Mouse (Mus musculus) forebrain, embryonic 11.5 days (tissue): ENCODE data around the gene Ust. TPM values are rescaled to one million over a fixed set of nuclear protein-coding genes. Genes with fewer than 3 reads are reported as not detected.

Experiments
- ATAC-seq: fragments of 200-750 bp; cut with Nextera tagmentation; replicated peaks from 2 replicates; pipeline ENCODE4 v1.8.0; 2017; ENCODE audit warnings: moderate TSS enrichment; ENCODE audit not compliant: low FRiP score
- DNase-seq: peaks from one replicate; pipeline ENCODE4 v3.0.0-alpha.2; 2017; ENCODE audit warnings: low spot score
- H3K27ac ChIP-seq: fragments of 300-500 bp; sonication (generic); 2 replicates; pipeline ENCODE4 v1.5.1; 2014; ENCODE audit warnings: low read depth, low read length
- H3K27me3 ChIP-seq: fragments of 300-500 bp; sonication (generic); 2 replicates; pipeline ENCODE4 v1.6.1; 2014; ENCODE audit warnings: mild to moderate bottlenecking, low read length, mixed read lengths; ENCODE audit not compliant: control insufficient read depth, insufficient read depth
- H3K36me3 ChIP-seq: fragments of 300-500 bp; sonication (generic); 2 replicates; pipeline ENCODE4 v1.6.1; 2014; ENCODE audit warnings: mild to moderate bottlenecking, low read length, moderate library complexity, mixed read lengths; ENCODE audit not compliant: control insufficient read depth, insufficient read depth
- H3K4me1 ChIP-seq: fragments of 300-500 bp; sonication (generic); replicated peaks from 2 replicates; pipeline ENCODE4 v1.6.1; 2014; ENCODE audit warnings: low read length, mixed read lengths; ENCODE audit not compliant: control insufficient read depth, insufficient read depth
- H3K4me2 ChIP-seq: fragments of 300-500 bp; sonication (generic); 2 replicates; pipeline ENCODE4 v1.6.1; 2014; ENCODE audit warnings: low read depth, mild to moderate bottlenecking, low read length, moderate library complexity, mixed read lengths; ENCODE audit not compliant: severe bottlenecking
- H3K4me3 ChIP-seq: fragments of 300-500 bp; sonication (generic); 2 replicates; pipeline ENCODE4 v1.5.1; 2014; ENCODE audit warnings: low read depth, low read length
- H3K9ac ChIP-seq: fragments of 300-500 bp; sonication (generic); 2 replicates; pipeline ENCODE4 v1.6.1; 2014; ENCODE audit warnings: low read length
- H3K9me3 ChIP-seq: fragments of 300-500 bp; sonication (generic); 2 replicates; pipeline ENCODE4 v1.6.1; 2016; ENCODE audit warnings: low read length, mixed read lengths; ENCODE audit not compliant: control insufficient read depth
- WGBS: fragments of 180-500 bp; shearing (Covaris S2); extraction: QIAGEN DNeasy Blood & Tissue Kit; methylation state at CpG from one replicate; pipeline ENCODE4 v1.1.7; 2014; 5-methylcytosine and 5-hydroxymethylcytosine counted together
- polyA plus RNA-seq: library from polyadenylated mRNA; unstranded; fragments of >200 nt; fragmentation: Nextera tagmentation; extraction: Ambion mirVana; gene quantifications from 2 replicates; pipeline ENCODE4 v1.2.1, GENCODE M21; 2014

Gene Ust
- polyA plus RNA-seq, 1 experiment from 2014 or later: 3.4 TPM

- ATAC-seq (no peak), DNase-seq (no peak)
- Histone ChIP-seq H3K27me3 (peaks cover 12% of the 10 kb centered on the region), H3K4me3 (no peak overlapping the region), H3K9me3 (no peaks in the 10 kb centered on the region), H3K36me3 (no peaks in the 10 kb centered on the region), H3K9ac (no peak overlapping the region), H3K4me1 (peaks cover 6% of the 10 kb centered on the region; the same call in 1 of the 2 replicates), H3K4me2 (no peak overlapping the region), H3K27ac (no peak overlapping the region)
- WGBS: 94% methylated on average over 3 of the region's 3 CpGs
These were observed 4.9 kb downstream of the Ust start for GRCm38 (mm10) chr10:8513690-8514089.

GRCm38 (mm10) chr10:8512222-8512621, 6.4 kb downstream of the Ust start:
- Histone ChIP-seq H3K9me3 (no peaks in the 10 kb centered on the region), H3K27ac (no peak overlapping the region), H3K27me3 (peaks cover 5% of the 10 kb centered on the region), H3K4me3 (no peak overlapping the region), H3K9ac (no peak overlapping the region), H3K36me3 (no peaks in the 10 kb centered on the region), H3K4me2 (no peak overlapping the region), H3K4me1 (no peaks in the 10 kb centered on the region; the same call in 1 of the 2 replicates)
- ATAC-seq: no peak
- DNase-seq: no peak
- 94% methylated on average over 6 of the region's 6 CpGs for WGBS

GRCm38 (mm10) chr10:8511760-8512159, 6.9 kb downstream of the Ust start:
- Histone ChIP-seq H3K4me2 (no peak overlapping the region), H3K4me1 (no peaks in the 10 kb centered on the region), H3K27me3 (peaks cover under 1% of the 10 kb centered on the region), H3K27ac (no peak overlapping the region), H3K4me3 (no peak overlapping the region), H3K9ac (no peak overlapping the region), H3K36me3 (no peaks in the 10 kb centered on the region), H3K9me3 (no peaks in the 10 kb centered on the region)
- 86% methylated on average over 8 of the region's 8 CpGs for WGBS
- DNase-seq: no peak
- ATAC-seq: no peak

GRCm38 (mm10) chr10:8506247-8506573, 12.4 kb downstream of the Ust start:
- WGBS: 87% methylated on average over 3 of the region's 3 CpGs
- no peak overlapping the region for H3K4me3 ChIP-seq
- H3K9me3 ChIP-seq: no peaks in the 10 kb centered on the region
- H3K27ac ChIP-seq: no peak overlapping the region
- DNase-seq (no peak), ATAC-seq (no peak)
- H3K27me3 ChIP-seq: no peaks in the 10 kb centered on the region
- H3K4me2 ChIP-seq: no peak overlapping the region
- no peak overlapping the region for H3K9ac ChIP-seq
- H3K4me1 ChIP-seq: no peaks in the 10 kb centered on the region
- no peaks in the 10 kb centered on the region for H3K36me3 ChIP-seq

GRCm38 (mm10) chr10:8505346-8506246, 13.0 kb downstream of the Ust start:
- WGBS: 67% methylated on average over 13 of the region's 13 CpGs
- DNase-seq (no peak), ATAC-seq (no peak)
- Histone ChIP-seq H3K36me3 (no peaks in the 10 kb centered on the region), H3K4me2 (no peak overlapping the region), H3K4me1 (no peaks in the 10 kb centered on the region), H3K9ac (no peak overlapping the region), H3K4me3 (no peak overlapping the region), H3K27ac (no peak overlapping the region), H3K9me3 (no peaks in the 10 kb centered on the region), H3K27me3 (no peaks in the 10 kb centered on the region)

- no peak overlapping the region for H3K4me2 ChIP-seq
- ATAC-seq (no peak), DNase-seq (no peak)
- H3K27me3 ChIP-seq: no peaks in the 10 kb centered on the region
- no peaks in the 10 kb centered on the region for H3K9me3 ChIP-seq
- H3K9ac ChIP-seq: no peak overlapping the region
- H3K36me3 ChIP-seq: no peaks in the 10 kb centered on the region
- 86% methylated on average over 4 of the region's 4 CpGs for WGBS
- no peak overlapping the region for H3K27ac ChIP-seq
- H3K4me3 ChIP-seq: no peak overlapping the region
- no peaks in the 10 kb centered on the region for H3K4me1 ChIP-seq
These were observed 13.8 kb downstream of the Ust start for GRCm38 (mm10) chr10:8504832-8505231.

GRCm38 (mm10) chr10:8498951-8499891, 19.4 kb downstream of the Ust start:
- no peaks in the 10 kb centered on the region for H3K36me3 ChIP-seq
- DNase-seq: no peak
- no peak overlapping the region for H3K27ac ChIP-seq
- H3K9ac ChIP-seq: no peak overlapping the region
- H3K27me3 ChIP-seq: no peaks in the 10 kb centered on the region
- no peaks in the 10 kb centered on the region for H3K9me3 ChIP-seq
- 80% methylated on average over 13 of the region's 13 CpGs for WGBS
- no peak overlapping the region for H3K4me2 ChIP-seq
- 0 out of 2 replicates have a peak, but pooled peaks cover 2% of the 10 kb centered on the region for H3K4me1 ChIP-seq
- H3K4me3 ChIP-seq: no peak overlapping the region
- no peak for ATAC-seq

- no peak for ATAC-seq
- Histone ChIP-seq H3K9ac (no peak overlapping the region), H3K4me2 (no peak overlapping the region), H3K27me3 (no peaks in the 10 kb centered on the region), H3K9me3 (no peaks in the 10 kb centered on the region), H3K4me1 (0 out of 2 replicates have a peak, but pooled peaks cover 2% of the 10 kb centered on the region), H3K4me3 (no peak overlapping the region), H3K36me3 (no peaks in the 10 kb centered on the region), H3K27ac (no peak overlapping the region)
- 54% methylated on average over 5 of the region's 5 CpGs for WGBS
- no peak for DNase-seq
These were observed 23.0 kb downstream of the Ust start for GRCm38 (mm10) chr10:8495543-8496141.
